ENCODE assay signal across 8 mouse cellular contexts in genomic region chrX:36989752-36990404, GRCm38 (mm10). TPM values are rescaled to one million over a fixed set of nuclear protein-coding genes. Genes with fewer than 3 reads are reported as not detected.
A peak's percentile ranks its signal among the peaks of the same experiment; 100 is the strongest.
DNase-seq lines count a peak whose midpoint lies in the region; ATAC-seq and TF ChIP-seq lines count a peak whose summit lies in the region.

No protein-coding gene starts in this region.

- no peaks in the 10 kb centered on the region for H3K36me3 ChIP-seq in kidney, embryonic 15.5 days
- peaks cover 6% of the 10 kb centered on the region for H3K36me3 ChIP-seq in G1E (replicated peaks)
- H3K36me3 ChIP-seq in limb, embryonic 14.5 days (ENCODE audit: control insufficient read depth, insufficient read depth, low read length), result no peaks in the 10 kb centered on the region
- H3K36me3 ChIP-seq in stomach, embryonic 16.5 days (ENCODE audit: control insufficient read depth, insufficient read depth, low read length), result no peaks in the 10 kb centered on the region

- H3K4me3 ChIP-seq in kidney, embryonic 15.5 days (replicated peaks), result peak overlapping the region; percentile 62
- H3K4me3 ChIP-seq in G1E (ENCODE audit: low read depth, low read length), result peak overlapping the region; percentile 76
- H3K4me3 ChIP-seq in embryonic fibroblast, embryonic 13.5 days (ENCODE audit: insufficient read depth, low read length), result peak overlapping the region; percentile 58
- peak overlapping the region; percentile 56 for H3K4me3 ChIP-seq in limb, embryonic 14.5 days (replicated peaks; ENCODE audit: low read length)
- H3K4me3 ChIP-seq in stomach, embryonic 16.5 days (replicated peaks; ENCODE audit: low read length), result peak overlapping the region; percentile 61

- WGBS in kidney, embryonic 15.5 days, result 29% methylated on average over 7 of the region's 11 CpGs
- 23% methylated on average over 10 of the region's 11 CpGs for WGBS in limb, embryonic 14.5 days
- WGBS in stomach, embryonic 16.5 days, result 18% methylated on average over 7 of the region's 11 CpGs

- no peak overlapping the region for H3K27ac ChIP-seq in kidney, embryonic 15.5 days
- H3K27ac ChIP-seq in embryonic fibroblast, embryonic 13.5 days (ENCODE audit: insufficient read depth, low read length), result no peak overlapping the region
- 0 out of 2 replicates have a peak overlapping the region, but pooled peaks have one; percentile 26 for H3K27ac ChIP-seq in limb, embryonic 14.5 days (replicated peaks; ENCODE audit: low read depth, low read length)
- H3K27ac ChIP-seq in stomach, embryonic 16.5 days (ENCODE audit: low read length), result no peak overlapping the region

- H3K27me3 ChIP-seq in kidney, embryonic 15.5 days, result no peaks in the 10 kb centered on the region
- H3K27me3 ChIP-seq in G1E (ENCODE audit: insufficient read depth, low read length), result no peaks in the 10 kb centered on the region
- no peaks in the 10 kb centered on the region for H3K27me3 ChIP-seq in limb, embryonic 14.5 days (ENCODE audit: control insufficient read depth, insufficient read depth, low read length)
- H3K27me3 ChIP-seq in stomach, embryonic 16.5 days (ENCODE audit: control insufficient read depth, insufficient read depth, low read length), result no peaks in the 10 kb centered on the region; the same call in 1 of the 2 replicates

- H3K4me1 ChIP-seq in kidney, embryonic 15.5 days, result 0 out of 2 replicates have a peak, but pooled peaks cover 3% of the 10 kb centered on the region
- peaks cover 43% of the 10 kb centered on the region for H3K4me1 ChIP-seq in G1E (ENCODE audit: insufficient read depth, low read depth, low read length)
- no peaks in the 10 kb centered on the region for H3K4me1 ChIP-seq in embryonic fibroblast, embryonic 13.5 days (ENCODE audit: control insufficient read depth, insufficient read depth, low read length)
- H3K4me1 ChIP-seq in limb, embryonic 14.5 days (ENCODE audit: control insufficient read depth, insufficient read depth, low read length), result peaks cover 6% of the 10 kb centered on the region; the same call in 1 of the 2 replicates
- H3K4me1 ChIP-seq in stomach, embryonic 16.5 days (ENCODE audit: control insufficient read depth, insufficient read depth, low read length), result no peaks in the 10 kb centered on the region

- ATAC-seq in kidney, embryonic 15.5 days (replicated peaks; ENCODE audit: low FRiP score), result peak; percentile 19
- ATAC-seq in G1E (ENCODE audit: extremely low read depth, insufficient number of reproducible peaks, low FRiP score, poor library complexity, severe bottlenecking), result no peak
- no peak; the same call in 1 of the 2 replicates for ATAC-seq in limb, embryonic 14.5 days (ENCODE audit: low FRiP score, low read depth)
- no peak for ATAC-seq in stomach, embryonic 16.5 days (ENCODE audit: insufficient read depth, low FRiP score)

- TF ChIP-seq CTCF in G1E (IDR thresholded peaks at IDR 0.05; ENCODE audit: low read depth, low read length), result no peak
- no peak for TF ChIP-seq CTCF in embryonic fibroblast, embryonic 13.5 days (IDR thresholded peaks at IDR 0.05; ENCODE audit: borderline replicate concordance, insufficient read depth, low read length)

- no peak for TF ChIP-seq POLR2A in embryonic fibroblast, embryonic 13.5 days (IDR thresholded peaks at IDR 0.05; ENCODE audit: low read depth, low read length)
- TF ChIP-seq POLR2A in limb, embryonic 14.5 days (IDR thresholded peaks at IDR 0.05; ENCODE audit: borderline replicate concordance, extremely low read depth, insufficient read depth, insufficient read length), result no peak

- H3K9ac ChIP-seq in kidney, embryonic 15.5 days, result peak overlapping the region; percentile 54; the same call in 1 of the 2 replicates
- peak overlapping the region; percentile 68 for H3K9ac ChIP-seq in limb, embryonic 14.5 days (ENCODE audit: low read depth, low read length, severe bottlenecking)
- H3K9ac ChIP-seq in stomach, embryonic 16.5 days (ENCODE audit: low read length), result peak overlapping the region; percentile 70; the same call in 1 of the 2 replicates

- DNase-seq in kidney, postnatal 4 days, result no peak
- DNase-seq in G1E (ENCODE audit: low spot score), result peak; percentile 3
- DNase-seq in limb, embryonic 14.5 days (ENCODE audit: low spot score), result no peak
- DNase-seq in adrenal gland, adult 18-20 months (ENCODE audit: low spot score in 2 of 2), result no peak
- no peak for DNase-seq in urinary bladder, postnatal 10 days (ENCODE audit: low spot score)

- H3K9me3 ChIP-seq in kidney, embryonic 15.5 days (replicated peaks), result no peaks in the 10 kb centered on the region
- no peaks in the 10 kb centered on the region for H3K9me3 ChIP-seq in G1E (replicated peaks)
- no peaks in the 10 kb centered on the region for H3K9me3 ChIP-seq in limb, embryonic 14.5 days (ENCODE audit: control insufficient read depth, low read length)
- no peaks in the 10 kb centered on the region for H3K9me3 ChIP-seq in stomach, embryonic 16.5 days (replicated peaks; ENCODE audit: control insufficient read depth, low read length)

- H3K4me2 ChIP-seq in kidney, embryonic 15.5 days, result peak overlapping the region; percentile 66
- peak overlapping the region; percentile 56 for H3K4me2 ChIP-seq in limb, embryonic 14.5 days (replicated peaks; ENCODE audit: low read depth, low read length, severe bottlenecking)
- peak overlapping the region; percentile 67 for H3K4me2 ChIP-seq in stomach, embryonic 16.5 days (ENCODE audit: low read depth, low read length)

RNA-seq across cellular contexts. Expression of gene Sept6, which starts 1.7 kb away (rescaled TPM):
- 21.9 and 23.7 TPM in 2 replicates for polyA plus RNA-seq in kidney, embryonic 15.5 days (2015; fragmentation: Nextera tagmentation; extraction: Ambion mirVana)
- total RNA-seq in G1E (2014; fragmentation: Nextera tagmentation), result 52.4 and 58.8 TPM in 2 replicates
- 14.2 and 16.0 TPM in 2 replicates for total RNA-seq in G1E (2017)
- polyA plus RNA-seq in G1E (2012), result 4.2 and 10.7 TPM in 2 replicates
- polyA plus RNA-seq in embryonic fibroblast, embryonic 13.5 days (2011; ENCODE audit: insufficient read length, low read depth, missing spikeins), result 18.8 and 29.6 TPM in 2 replicates
- 44.0 and 47.9 TPM in 2 replicates for polyA plus RNA-seq in limb, embryonic 14.5 days (2012; rRNA removed)
- 51.5 and 61.1 TPM in 2 replicates for polyA plus RNA-seq in limb, embryonic 14.5 days (2014; fragmentation: Nextera tagmentation; extraction: Ambion mirVana)
- polyA plus RNA-seq in stomach, embryonic 16.5 days (2015; fragmentation: Nextera tagmentation; extraction: Ambion mirVana), result 15.0 and 15.6 TPM in 2 replicates
- 10 to 100 TPM; 17.2 to 18.5 TPM for total RNA-seq in adrenal gland, adult 18-20 months (2021)

RNA-seq across cellular contexts. Expression of gene Sowahd, which starts 58.8 kb away (rescaled TPM):
- not detected in 2 replicates for polyA plus RNA-seq in kidney, embryonic 15.5 days (2015; fragmentation: Nextera tagmentation; extraction: Ambion mirVana)
- not detected in 2 replicates for total RNA-seq in G1E (2014; fragmentation: Nextera tagmentation)
- 0.05 TPM in 1 of 2 replicates, not detected in the other for total RNA-seq in G1E (2017)
- not detected in 2 replicates for polyA plus RNA-seq in G1E (2012)
- not detected in 2 replicates for polyA plus RNA-seq in embryonic fibroblast, embryonic 13.5 days (2011; ENCODE audit: insufficient read length, low read depth, missing spikeins)
- polyA plus RNA-seq in limb, embryonic 14.5 days (2012; rRNA removed), result not detected in 2 replicates
- polyA plus RNA-seq in limb, embryonic 14.5 days (2014; fragmentation: Nextera tagmentation; extraction: Ambion mirVana), result not detected in 2 replicates
- not detected in 2 replicates for polyA plus RNA-seq in stomach, embryonic 16.5 days (2015; fragmentation: Nextera tagmentation; extraction: Ambion mirVana)
- total RNA-seq in adrenal gland, adult 18-20 months (2021), result 1 to 10 TPM in 1 of 2 experiments, under 1 TPM in 1; 0.27 to 2.7 TPM
